Comparison of ENCODE assay signal across 17 mouse cellular contexts in the genomic region with DNA sequence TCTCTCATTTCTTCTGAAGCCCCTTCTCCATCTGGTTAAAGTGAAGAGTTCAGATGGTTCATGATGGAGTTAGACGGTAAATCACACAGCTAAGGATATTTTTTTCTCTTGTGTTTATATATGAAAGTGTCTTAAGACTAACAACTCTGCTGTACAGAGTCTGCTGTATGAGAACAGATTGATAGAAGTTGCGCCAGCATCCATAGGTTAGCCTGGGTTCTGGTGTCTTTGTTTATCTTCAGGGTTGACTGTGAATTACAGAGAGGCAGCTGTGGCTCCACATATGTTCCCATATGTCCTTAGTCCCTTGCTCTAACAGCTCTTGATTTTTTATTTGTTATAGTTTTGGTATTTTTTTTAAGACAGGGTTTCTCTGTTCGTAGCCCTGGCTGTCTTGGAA.
"Had no signal": no experiment of that assay in that cellular context is flagged by ENCODE, and none has a peak within 500 bp of the region (broad histone marks: within the 10 kb centered on the region; RNA-seq: fewer than 3 reads in every experiment).

No protein-coding gene starts in this region.

- H3K4me1 ChIP-seq: limb, embryonic 10.5 days; liver, embryonic 15.5 days; megakaryocyte, embryonic 14.5 days had no signal

- H3K4me3 ChIP-seq: left cerebral cortex, adult 2 months; limb, embryonic 10.5 days; liver, embryonic 15.5 days; megakaryocyte, embryonic 14.5 days; myocyte; neural tube, embryonic 15.5 days had no signal

- ATAC-seq: lung, postnatal 0 days had no signal

- H3K27ac ChIP-seq: left cerebral cortex, adult 2 months; limb, embryonic 10.5 days; liver, embryonic 15.5 days; macrophage; neural tube, embryonic 15.5 days had no signal

- H3K9me3 ChIP-seq: limb, embryonic 10.5 days; liver, embryonic 15.5 days; neural tube, embryonic 15.5 days had no signal

- H3K27me3 ChIP-seq: liver, embryonic 15.5 days; megakaryocyte, embryonic 14.5 days; neural tube, embryonic 15.5 days had no signal

- H3K4me2 ChIP-seq: liver, embryonic 11.5 days; liver, embryonic 15.5 days; midbrain, embryonic 11.5 days; neural tube, embryonic 15.5 days had no signal

- DNase-seq: kidney, adult 18-20 months; kidney, postnatal 10 days; kidney, postnatal 4 days; right cerebral cortex, adult 18-20 months; right cerebral cortex, postnatal 25 days; thymus, adult 2 months; thymus, postnatal 25 days had no signal

- H3K9ac ChIP-seq: liver, embryonic 15.5 days; neural tube, embryonic 15.5 days had no signal

- H3K36me3 ChIP-seq: limb, embryonic 10.5 days; liver, embryonic 15.5 days; neural tube, embryonic 15.5 days had no signal
